Mouse (Mus musculus): ENCODE data around the gene Csrp2. TPM values are rescaled to one million over a fixed set of nuclear protein-coding genes. Genes with fewer than 3 reads are reported as not detected.

Csrp2 gene
- polyA plus RNA-seq, 1 experiment, result 36.9 TPM

- no peak overlapping the region for H3K4me3 ChIP-seq (replicated peaks; ENCODE audit: control insufficient read depth, low read depth, low read length)
- TF ChIP-seq POLR2A (IDR thresholded peaks at IDR 0.05; ENCODE audit: borderline replicate concordance, control insufficient read depth, low read depth, low read length) (no peak), CTCF (IDR thresholded peaks at IDR 0.05; ENCODE audit: control insufficient read depth, insufficient read depth, low read length) (no peak)
- H3K4me1 ChIP-seq (ENCODE audit: control insufficient read depth, insufficient read depth, low read length), result peaks cover 2% of the 10 kb centered on the region; the same call in 1 of the 2 replicates
- no peak overlapping the region for H3K27ac ChIP-seq (ENCODE audit: control insufficient read depth, insufficient read depth, low read depth, low read length, poor library complexity)
- WGBS, result 70% methylated on average over 3 of the region's 3 CpGs
Measured at GRCm38 (mm10) chr10:110921890-110922289, 2.3 kb downstream of the Csrp2 start.

GRCm38 (mm10) chr10:110922612-110923011, 3.0 kb downstream of the Csrp2 start:
- TF ChIP-seq CTCF (IDR thresholded peaks at IDR 0.05; ENCODE audit: control insufficient read depth, insufficient read depth, low read length), result no peak
- no peak for TF ChIP-seq POLR2A (IDR thresholded peaks at IDR 0.05; ENCODE audit: borderline replicate concordance, control insufficient read depth, low read depth, low read length)
- WGBS, result 80% methylated on average over 9 of the region's 9 CpGs
- peaks cover 2% of the 10 kb centered on the region; the same call in 1 of the 2 replicates for H3K4me1 ChIP-seq (ENCODE audit: control insufficient read depth, insufficient read depth, low read length)
- H3K27ac ChIP-seq (ENCODE audit: control insufficient read depth, insufficient read depth, low read depth, low read length, poor library complexity), result no peak overlapping the region
- H3K4me3 ChIP-seq (replicated peaks; ENCODE audit: control insufficient read depth, low read depth, low read length), result no peak overlapping the region

- 81% methylated on average over 11 of the region's 11 CpGs for WGBS
- TF ChIP-seq CTCF (IDR thresholded peaks at IDR 0.05; ENCODE audit: control insufficient read depth, insufficient read depth, low read length) (no peak), POLR2A (IDR thresholded peaks at IDR 0.05; ENCODE audit: borderline replicate concordance, control insufficient read depth, low read depth, low read length) (no peak)
- Histone ChIP-seq H3K4me3 (replicated peaks; ENCODE audit: control insufficient read depth, low read depth, low read length) (no peak overlapping the region), H3K27ac (ENCODE audit: control insufficient read depth, insufficient read depth, low read depth, low read length, poor library complexity) (no peak overlapping the region), H3K4me1 (ENCODE audit: control insufficient read depth, insufficient read depth, low read length) (no peaks in the 10 kb centered on the region)
Measured at GRCm38 (mm10) chr10:110927491-110927890, 7.9 kb downstream of the Csrp2 start.

- H3K4me3 ChIP-seq (replicated peaks; ENCODE audit: control insufficient read depth, low read depth, low read length), result no peak overlapping the region
- TF ChIP-seq POLR2A (IDR thresholded peaks at IDR 0.05; ENCODE audit: borderline replicate concordance, control insufficient read depth, low read depth, low read length), result no peak
- no peak for TF ChIP-seq CTCF (IDR thresholded peaks at IDR 0.05; ENCODE audit: control insufficient read depth, insufficient read depth, low read length)
- WGBS, result 75% methylated on average over 4 of the region's 4 CpGs
Measured at GRCm38 (mm10) chr10:110929756-110930155, 10.2 kb downstream of the Csrp2 start.

GRCm38 (mm10) chr10:110931161-110931912, 11.7 kb downstream of the Csrp2 start:
- Histone ChIP-seq H3K4me1 (ENCODE audit: control insufficient read depth, insufficient read depth, low read length) (no peaks in the 10 kb centered on the region; the same call in 1 of the 2 replicates), H3K4me3 (replicated peaks; ENCODE audit: control insufficient read depth, low read depth, low read length) (peak overlapping the region; percentile 48), H3K27ac (ENCODE audit: control insufficient read depth, insufficient read depth, low read depth, low read length, poor library complexity) (no peak overlapping the region)
- 59% methylated on average over 13 of the region's 13 CpGs for WGBS
- TF ChIP-seq CTCF (IDR thresholded peaks at IDR 0.05; ENCODE audit: control insufficient read depth, insufficient read depth, low read length) (no peak), POLR2A (IDR thresholded peaks at IDR 0.05; ENCODE audit: borderline replicate concordance, control insufficient read depth, low read depth, low read length) (no peak)

More at GRCm38 (mm10) chr10:110929756-110930155, 10.2 kb downstream of the Csrp2 start:
- Histone ChIP-seq H3K4me1 (ENCODE audit: control insufficient read depth, insufficient read depth, low read length) (no peaks in the 10 kb centered on the region), H3K27ac (ENCODE audit: control insufficient read depth, insufficient read depth, low read depth, low read length, poor library complexity) (no peak overlapping the region)

GRCm38 (mm10) chr10:110931913-110932560, 12.4 kb downstream of the Csrp2 start:
- Histone ChIP-seq H3K4me1 (ENCODE audit: control insufficient read depth, insufficient read depth, low read length) (no peaks in the 10 kb centered on the region; the same call in 1 of the 2 replicates), H3K27ac (ENCODE audit: control insufficient read depth, insufficient read depth, low read depth, low read length, poor library complexity) (no peak overlapping the region), H3K4me3 (replicated peaks; ENCODE audit: control insufficient read depth, low read depth, low read length) (peak overlapping the region; percentile 48)
- 33% methylated on average over 20 of the region's 20 CpGs for WGBS
- TF ChIP-seq CTCF (IDR thresholded peaks at IDR 0.05; ENCODE audit: control insufficient read depth, insufficient read depth, low read length), result no peak
- TF ChIP-seq POLR2A (IDR thresholded peaks at IDR 0.05; ENCODE audit: borderline replicate concordance, control insufficient read depth, low read depth, low read length), result 0 out of 2 replicates have a peak, but pooled peaks have one; percentile 19

GRCm38 (mm10) chr10:110933584-110933983, 14.0 kb downstream of the Csrp2 start:
- WGBS, result 72% methylated on average over 5 of the region's 5 CpGs
- TF ChIP-seq POLR2A (IDR thresholded peaks at IDR 0.05; ENCODE audit: borderline replicate concordance, control insufficient read depth, low read depth, low read length), result no peak
- no peak for TF ChIP-seq CTCF (IDR thresholded peaks at IDR 0.05; ENCODE audit: control insufficient read depth, insufficient read depth, low read length)
- H3K4me1 ChIP-seq (ENCODE audit: control insufficient read depth, insufficient read depth, low read length), result no peaks in the 10 kb centered on the region; the same call in 1 of the 2 replicates
- no peak overlapping the region for H3K27ac ChIP-seq (ENCODE audit: control insufficient read depth, insufficient read depth, low read depth, low read length, poor library complexity)
- H3K4me3 ChIP-seq (replicated peaks; ENCODE audit: control insufficient read depth, low read depth, low read length), result no peak overlapping the region

GRCm38 (mm10) chr10:110935081-110935480, 15.5 kb downstream of the Csrp2 start:
- TF ChIP-seq POLR2A (IDR thresholded peaks at IDR 0.05; ENCODE audit: borderline replicate concordance, control insufficient read depth, low read depth, low read length) (no peak), CTCF (IDR thresholded peaks at IDR 0.05; ENCODE audit: control insufficient read depth, insufficient read depth, low read length) (no peak)
- no peak overlapping the region for H3K4me3 ChIP-seq (replicated peaks; ENCODE audit: control insufficient read depth, low read depth, low read length)
- no peaks in the 10 kb centered on the region; the same call in 1 of the 2 replicates for H3K4me1 ChIP-seq (ENCODE audit: control insufficient read depth, insufficient read depth, low read length)
- 90% methylated on average over 11 of the region's 11 CpGs for WGBS
- H3K27ac ChIP-seq (ENCODE audit: control insufficient read depth, insufficient read depth, low read depth, low read length, poor library complexity), result no peak overlapping the region
